Mouse (Mus musculus) ES-Bruce4 (cell line): ENCODE data around the gene Mus81.

Source experiments
- CTCF ChIP-seq: IDR thresholded peaks from one replicate; pipeline ENCODE4 v1.8.1; 2011; ENCODE audit warnings: low read depth, low read length
- EP300 ChIP-seq: IDR thresholded peaks from 2 replicates; pipeline ENCODE4 v1.6.1; 2011; ENCODE audit warnings: low read depth, low read length; ENCODE audit not compliant: insufficient read depth
- POLR2A ChIP-seq: IDR thresholded peaks from one replicate; pipeline ENCODE4 v1.8.1; 2011; ENCODE audit warnings: low read length; ENCODE audit not compliant: insufficient read depth

GRCm38 (mm10) chr19:5490313-5490897 is 2.2 kb upstream of the Mus81 start, which contains the start of gene Cfl1:
- TF ChIP-seq POLR2A, result peak; percentile 85
- no peak for TF ChIP-seq CTCF
- peak; percentile 71; the same call in 1 of the 2 replicates for TF ChIP-seq EP300
